Mouse (Mus musculus) hindbrain, embryonic 16.5 days (tissue): Measurements from ENCODE around the gene Adgrg1. TPM values are rescaled to one million over a fixed set of nuclear protein-coding genes. Genes with fewer than 3 reads are reported as not detected.

Source experiments
- ATAC-seq: fragments of 200-750 bp; cut with Nextera tagmentation; 2 replicates; pipeline ENCODE4 v1.8.0; 2017; ENCODE audit warnings: moderate TSS enrichment, moderate library complexity
- H3K27ac ChIP-seq: fragments of 300-500 bp; sonication (generic); 2 replicates; pipeline ENCODE4 v1.5.1; 2014; ENCODE audit warnings: low read depth, mild to moderate bottlenecking, control low read depth, low read length, moderate library complexity
- H3K27me3 ChIP-seq: fragments of 300-500 bp; sonication (generic); replicated peaks from 2 replicates; pipeline ENCODE4 v1.6.1; 2014; ENCODE audit warnings: low read length; ENCODE audit not compliant: control insufficient read depth, insufficient read depth
- H3K36me3 ChIP-seq: fragments of 300-500 bp; sonication (generic); 2 replicates; pipeline ENCODE4 v1.6.1; 2014; ENCODE audit warnings: mild to moderate bottlenecking, low read length, moderate library complexity, mixed read lengths; ENCODE audit not compliant: control insufficient read depth, insufficient read depth
- H3K4me1 ChIP-seq: fragments of 300-500 bp; sonication (generic); 2 replicates; pipeline ENCODE4 v1.6.1; 2014; ENCODE audit warnings: low read depth, low read length; ENCODE audit not compliant: control insufficient read depth, insufficient read depth
- H3K4me2 ChIP-seq: fragments of 300-500 bp; sonication (generic); 2 replicates; pipeline ENCODE4 v1.6.1; 2014; ENCODE audit warnings: mild to moderate bottlenecking, low read length, control low read depth, moderate library complexity
- H3K4me3 ChIP-seq: fragments of 300-500 bp; sonication (generic); 2 replicates; pipeline ENCODE4 v1.5.1; 2014; ENCODE audit warnings: mild to moderate bottlenecking, low read length, control low read depth, moderate library complexity
- H3K9ac ChIP-seq: fragments of 300-500 bp; sonication (generic); 2 replicates; pipeline ENCODE4 v1.6.1; 2014; ENCODE audit warnings: low read depth, mild to moderate bottlenecking, control low read depth, low read length, moderate library complexity
- H3K9me3 ChIP-seq: fragments of 300-500 bp; sonication (generic); 2 replicates; pipeline ENCODE4 v1.6.1; 2014; ENCODE audit warnings: mild to moderate bottlenecking, low read length, moderate library complexity; ENCODE audit not compliant: control insufficient read depth
- WGBS: fragments of 180-500 bp; shearing (Covaris S2); extraction: QIAGEN DNeasy Blood & Tissue Kit; methylation state at CpG from one replicate; pipeline ENCODE4 v1.1.7; 2014; 5-methylcytosine and 5-hydroxymethylcytosine counted together
- polyA plus RNA-seq: library from polyadenylated mRNA; unstranded; fragments of >200 nt; fragmentation: Nextera tagmentation; extraction: Ambion mirVana; gene quantifications from 2 replicates; pipeline ENCODE4 v1.2.1, GENCODE M21; 2015

The Adgrg1 gene
- polyA plus RNA-seq = 112 and 135 TPM in 2 replicates

- Histone ChIP-seq H3K27me3 (no peaks in the 10 kb centered on the region), H3K4me2 (no peak within 1 kb of the TSS), H3K36me3 (no peaks in the 10 kb centered on the region), H3K4me3 (no peak within 1 kb of the TSS), H3K9ac (no peak within 1 kb of the TSS), H3K9me3 (no peaks in the 10 kb centered on the region), H3K4me1 (peaks cover 13% of the 10 kb centered on the region), H3K27ac (no peak within 1 kb of the TSS)
- ATAC-seq = no peak
- WGBS = 57% methylated on average over 7 of the region's 7 CpGs
Observed at GRCm38 (mm10) chr8:94974467-94975165, at the start of gene Adgrg1. TSS of gene Adgrg1 (plus strand) at chr8:94974751.

GRCm38 (mm10) chr8:94928227-94928626 is 46.3 kb upstream of the Adgrg1 start:
- no peaks in the 10 kb centered on the region for H3K9me3 ChIP-seq
- no peak overlapping the region for H3K4me2 ChIP-seq
- ATAC-seq = no peak
- H3K4me3 ChIP-seq = no peak overlapping the region
- H3K27me3 ChIP-seq = no peaks in the 10 kb centered on the region
- no peak overlapping the region for H3K9ac ChIP-seq
- H3K27ac ChIP-seq = no peak overlapping the region
- no peaks in the 10 kb centered on the region for H3K4me1 ChIP-seq
- 85% methylated on average over 3 of the region's 3 CpGs for WGBS
- H3K36me3 ChIP-seq = no peaks in the 10 kb centered on the region

- Histone ChIP-seq H3K9me3 (no peaks in the 10 kb centered on the region), H3K27me3 (no peaks in the 10 kb centered on the region), H3K9ac (no peak overlapping the region), H3K4me1 (no peaks in the 10 kb centered on the region), H3K36me3 (no peaks in the 10 kb centered on the region), H3K27ac (no peak overlapping the region), H3K4me2 (no peak overlapping the region), H3K4me3 (no peak overlapping the region)
- 64% methylated on average over 5 of the region's 5 CpGs for WGBS
- ATAC-seq = no peak
Observed at GRCm38 (mm10) chr8:94933918-94934317, 40.6 kb upstream of the Adgrg1 start.

GRCm38 (mm10) chr8:94935172-94935571 is 39.4 kb upstream of the Adgrg1 start:
- H3K27me3 ChIP-seq = no peaks in the 10 kb centered on the region
- no peaks in the 10 kb centered on the region for H3K9me3 ChIP-seq
- 93% methylated on average over 3 of the region's 3 CpGs for WGBS
- H3K27ac ChIP-seq = no peak overlapping the region
- no peak overlapping the region for H3K4me3 ChIP-seq
- no peak overlapping the region for H3K4me2 ChIP-seq
- ATAC-seq = no peak
- H3K36me3 ChIP-seq = no peaks in the 10 kb centered on the region
- no peak overlapping the region for H3K9ac ChIP-seq
- no peaks in the 10 kb centered on the region for H3K4me1 ChIP-seq

GRCm38 (mm10) chr8:94942566-94942965 is 32.0 kb upstream of the Adgrg1 start:
- Histone ChIP-seq H3K27ac (no peak overlapping the region), H3K9me3 (no peaks in the 10 kb centered on the region), H3K4me1 (no peaks in the 10 kb centered on the region; the same call in 1 of the 2 replicates), H3K9ac (no peak overlapping the region), H3K4me2 (no peak overlapping the region), H3K27me3 (no peaks in the 10 kb centered on the region), H3K4me3 (no peak overlapping the region), H3K36me3 (no peaks in the 10 kb centered on the region)
- ATAC-seq = peak; percentile 30; the same call in 1 of the 2 replicates
- 16% methylated on average over 6 of the region's 6 CpGs for WGBS

- no peak overlapping the region for H3K4me3 ChIP-seq
- H3K4me1 ChIP-seq = no peaks in the 10 kb centered on the region; the same call in 1 of the 2 replicates
- H3K27me3 ChIP-seq = no peaks in the 10 kb centered on the region
- no peaks in the 10 kb centered on the region for H3K36me3 ChIP-seq
- no peaks in the 10 kb centered on the region for H3K9me3 ChIP-seq
- no peak overlapping the region for H3K4me2 ChIP-seq
- ATAC-seq = no peak
- no peak overlapping the region for H3K9ac ChIP-seq
- WGBS = 48% methylated on average over 6 of the region's 6 CpGs
- no peak overlapping the region for H3K27ac ChIP-seq
Observed at GRCm38 (mm10) chr8:94945185-94945584, 29.4 kb upstream of the Adgrg1 start.

- Histone ChIP-seq H3K4me1 (no peaks in the 10 kb centered on the region), H3K4me3 (no peak overlapping the region), H3K9me3 (no peaks in the 10 kb centered on the region), H3K36me3 (no peaks in the 10 kb centered on the region), H3K9ac (no peak overlapping the region), H3K4me2 (no peak overlapping the region), H3K27me3 (no peaks in the 10 kb centered on the region), H3K27ac (no peak overlapping the region)
- no peak for ATAC-seq
- WGBS = 71% methylated on average over 4 of the region's 4 CpGs
Observed at GRCm38 (mm10) chr8:94948421-94948820, 26.1 kb upstream of the Adgrg1 start.

- H3K4me2 ChIP-seq = no peak overlapping the region
- no peaks in the 10 kb centered on the region for H3K36me3 ChIP-seq
- H3K27me3 ChIP-seq = no peaks in the 10 kb centered on the region
- WGBS = 92% methylated on average over 4 of the region's 4 CpGs
- H3K4me3 ChIP-seq = no peak overlapping the region
- no peaks in the 10 kb centered on the region for H3K9me3 ChIP-seq
- ATAC-seq = no peak
- H3K9ac ChIP-seq = no peak overlapping the region
- no peak overlapping the region for H3K27ac ChIP-seq
- no peaks in the 10 kb centered on the region for H3K4me1 ChIP-seq
Observed at GRCm38 (mm10) chr8:94949010-94949409, 25.5 kb upstream of the Adgrg1 start.

- Histone ChIP-seq H3K4me2 (no peak overlapping the region), H3K27me3 (no peaks in the 10 kb centered on the region), H3K27ac (no peak overlapping the region), H3K36me3 (no peaks in the 10 kb centered on the region), H3K9me3 (no peaks in the 10 kb centered on the region), H3K4me3 (no peak overlapping the region), H3K4me1 (no peaks in the 10 kb centered on the region), H3K9ac (no peak overlapping the region)
- WGBS = 17% methylated on average over 4 of the region's 4 CpGs
- ATAC-seq = peak; percentile 88
Observed at GRCm38 (mm10) chr8:94950046-94950445, 24.5 kb upstream of the Adgrg1 start.
